Mouse (Mus musculus) adrenal gland, adult 2 months (tissue): ENCODE results near the gene Macrod2. TPM values are rescaled to one million over a fixed set of nuclear protein-coding genes. Genes with fewer than 3 reads are reported as not detected.

Source experiments
- DNase-seq: peaks from one replicate; pipeline ENCODE4 v3.0.0; 2021
- long read RNA-seq: library from polyadenylated mRNA; stranded (forward); transcript quantifications from one replicate; pipeline ENCODE4 v2.0.0, GENCODE M21; 2021
- polyA plus RNA-seq: library from polyadenylated mRNA; depleted of rRNA; stranded (reverse); fragments of >200 nt; gene quantifications from 2 replicates; pipeline ENCODE4 v1.2.3, GENCODE M21; 2012; rRNA removed
- total RNA-seq, 2 experiments: library from RNA; stranded (reverse); gene quantifications; 2 replicates each; pipeline ENCODE4 v1.2.3; 2021

Gene Macrod2
- total RNA-seq: 1 to 10 TPM; 8.1 to 8.3 TPM
- polyA plus RNA-seq: 5.8 and 8.4 TPM in 2 replicates
- long read RNA-seq, partial matches to known transcripts: 0 of 4 reads
- long read RNA-seq, other reads (novel, unspliced or antisense): 1 of 4 reads

DNA sequence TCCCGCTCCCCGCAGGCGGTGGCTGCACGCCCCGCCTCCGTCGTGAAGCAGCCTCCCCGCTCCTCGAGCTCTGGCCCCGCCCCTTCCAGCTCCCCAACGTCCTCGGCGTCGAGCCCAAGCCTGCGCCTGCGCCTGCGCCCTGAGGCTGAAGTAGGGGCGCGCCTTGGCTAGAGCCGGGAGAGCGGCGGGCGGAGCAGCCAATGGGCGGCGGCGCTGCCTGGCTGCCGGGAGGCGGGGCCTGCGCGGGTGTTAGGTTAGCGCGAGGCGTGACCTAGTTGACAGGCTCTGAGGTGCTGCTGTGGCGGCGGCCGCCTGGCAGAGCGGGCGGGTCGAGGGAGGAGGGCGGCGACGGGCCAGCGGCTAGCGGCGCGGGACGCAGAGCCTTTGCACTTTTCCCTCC, at the start of gene Macrod2:
Macrod2 (plus strand) TSS at position 131 of the 400 bp plus-strand sequence.
- DNase-seq: peak; percentile 99

DNA sequence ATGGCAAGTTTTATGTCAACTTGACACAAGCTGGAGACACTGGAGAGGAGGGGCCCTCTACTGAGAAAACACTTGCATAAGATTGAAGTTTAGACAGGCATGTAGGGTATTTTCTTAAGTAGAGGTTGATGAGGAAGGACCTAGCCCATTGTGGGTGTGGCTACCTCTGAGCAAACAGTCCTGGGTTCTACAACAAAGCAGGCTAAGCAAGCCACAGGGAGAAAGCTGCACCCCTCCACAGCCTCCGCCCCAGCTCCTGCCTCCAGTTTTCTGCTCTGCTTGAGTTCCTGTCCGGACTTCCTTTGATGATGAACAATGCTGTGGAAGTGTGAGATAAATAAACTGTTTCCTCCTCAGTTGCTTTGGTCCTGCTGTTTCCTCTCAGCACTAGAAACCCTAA, 35.2 kb upstream of the Macrod2 start:
- DNase-seq: no peak

- no peak for DNase-seq
Observed at GRCm38 (mm10) chr2:140364804-140365203, 30.3 kb upstream of the Macrod2 start.

DNA sequence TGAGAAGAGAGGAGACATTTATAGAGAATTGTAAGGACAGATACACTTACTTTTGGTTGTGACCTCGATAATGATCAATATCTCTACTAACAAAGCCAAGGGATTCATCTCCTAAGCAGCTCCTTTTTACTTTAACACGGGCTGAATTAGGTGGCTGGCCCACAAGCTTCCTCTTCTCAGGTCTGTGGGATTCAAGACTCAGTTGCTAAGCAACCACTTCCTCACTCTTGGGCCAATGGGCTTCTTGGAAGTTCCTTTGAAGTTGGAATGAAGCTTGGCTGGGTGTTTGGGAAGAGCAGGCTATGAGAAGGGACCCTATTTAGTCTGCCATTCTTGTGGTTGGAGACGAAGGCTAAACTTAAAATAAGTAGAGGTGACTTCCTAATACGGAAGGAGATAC, 5.6 kb upstream of the Macrod2 start, which contains the start of gene Sel1l2:
Sel1l2 (minus strand) TSS at position 182 of the 400 bp plus-strand sequence.
- no peak for DNase-seq

DNA sequence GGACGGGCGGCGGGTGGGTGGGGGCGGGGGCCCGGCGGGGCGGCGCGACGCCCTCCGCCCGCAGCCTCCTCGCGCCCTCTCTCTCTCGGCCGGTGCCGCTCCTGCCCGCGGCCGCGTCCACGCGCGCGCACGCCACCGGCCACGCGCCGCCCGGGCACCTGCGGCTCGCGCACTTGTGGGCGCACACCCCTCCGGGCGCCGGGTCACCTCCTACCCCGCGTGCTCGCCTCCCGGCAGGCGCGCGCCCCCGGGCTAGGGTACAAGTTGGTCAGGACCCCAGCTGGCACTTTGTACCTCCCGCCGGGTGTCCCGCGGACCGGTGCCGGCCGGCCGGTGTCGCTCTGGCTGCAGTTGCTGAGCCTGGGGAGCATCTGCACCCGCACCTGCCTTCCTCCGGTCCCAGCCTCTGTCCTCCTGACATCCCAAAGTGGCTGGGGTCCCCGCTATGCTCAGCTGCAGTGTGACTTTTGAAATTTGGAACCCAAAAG, 679 bp downstream of the Macrod2 start:
- DNase-seq: peak; percentile 59

DNA sequence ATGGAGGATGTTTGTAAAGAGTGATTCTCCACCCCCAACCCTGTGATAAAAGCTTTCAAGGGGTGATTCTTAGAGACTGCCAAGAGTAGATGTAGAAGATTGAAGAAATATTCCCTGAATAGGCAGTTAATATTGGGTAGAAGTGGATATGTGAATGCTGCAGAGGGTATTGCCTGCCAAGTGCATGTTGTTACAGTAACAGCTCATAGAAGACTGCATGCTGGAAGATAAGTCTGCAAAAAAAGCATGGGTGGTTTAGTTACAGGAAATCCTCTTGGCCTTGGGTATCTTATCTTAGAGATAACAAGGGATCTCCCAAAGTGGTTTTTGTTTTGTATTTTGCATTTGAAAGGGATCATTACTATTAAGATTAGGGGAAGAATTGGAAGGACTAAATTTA, 30.7 kb downstream of the Macrod2 start:
- DNase-seq: no peak

DNA sequence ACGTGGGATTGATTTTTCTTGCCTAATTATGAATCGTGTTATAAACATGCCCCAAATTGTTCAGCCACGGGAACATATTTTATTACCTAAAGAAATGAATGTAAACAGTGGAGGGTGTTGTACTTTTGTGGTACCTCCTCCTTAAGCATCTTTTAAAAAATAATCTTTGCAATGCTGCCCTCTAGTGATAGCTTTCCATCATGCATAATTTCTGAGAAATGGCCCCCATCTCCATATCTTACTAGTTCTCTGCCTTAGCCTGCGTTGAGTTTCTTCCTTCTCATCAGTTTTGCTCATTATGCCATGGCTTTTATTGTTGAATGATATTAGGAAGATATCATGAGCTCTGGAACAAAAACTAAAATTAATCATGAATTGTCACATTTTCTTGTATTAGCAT, 32.2 kb downstream of the Macrod2 start:
- DNase-seq: no peak

DNA sequence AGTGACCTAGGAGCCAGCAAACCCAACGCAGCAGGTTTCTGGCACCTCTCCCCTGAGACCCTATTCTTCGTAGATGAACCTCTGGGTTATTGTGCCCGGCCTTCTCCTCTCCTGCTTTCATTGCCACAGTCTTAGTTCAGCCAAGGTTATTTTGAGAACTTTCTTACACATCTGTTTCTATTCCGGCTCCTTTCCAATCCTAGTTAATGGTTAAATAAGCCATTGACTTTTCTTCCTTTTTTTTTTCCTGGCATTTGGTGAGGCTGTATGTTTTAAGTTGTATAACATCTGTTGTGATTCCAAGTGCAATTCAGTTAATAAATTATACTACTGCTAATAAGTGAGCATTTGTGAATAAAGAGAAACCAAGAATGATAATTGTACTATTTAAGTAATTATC, 44.0 kb downstream of the Macrod2 start:
- DNase-seq: no peak

DNA sequence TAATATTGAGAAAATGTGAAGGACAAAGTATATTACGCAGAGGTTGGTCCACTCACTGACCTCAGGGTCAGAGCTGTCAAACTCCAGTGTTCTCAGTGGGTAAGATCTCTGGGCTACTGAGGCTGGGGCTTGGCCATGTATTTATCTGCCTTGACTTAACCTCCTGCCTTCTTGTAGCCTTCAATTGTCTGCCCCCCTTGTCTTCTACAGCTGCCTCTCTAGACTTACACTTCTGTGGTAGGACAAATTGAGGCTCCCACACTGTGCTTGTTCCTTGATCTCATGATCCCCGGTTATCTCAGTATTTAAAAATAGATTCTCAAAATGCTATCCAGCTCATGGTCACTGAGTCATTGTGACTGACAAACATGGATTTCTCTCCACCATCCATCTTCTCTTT, 53.5 kb downstream of the Macrod2 start:
- peak; percentile 67 for DNase-seq

DNA sequence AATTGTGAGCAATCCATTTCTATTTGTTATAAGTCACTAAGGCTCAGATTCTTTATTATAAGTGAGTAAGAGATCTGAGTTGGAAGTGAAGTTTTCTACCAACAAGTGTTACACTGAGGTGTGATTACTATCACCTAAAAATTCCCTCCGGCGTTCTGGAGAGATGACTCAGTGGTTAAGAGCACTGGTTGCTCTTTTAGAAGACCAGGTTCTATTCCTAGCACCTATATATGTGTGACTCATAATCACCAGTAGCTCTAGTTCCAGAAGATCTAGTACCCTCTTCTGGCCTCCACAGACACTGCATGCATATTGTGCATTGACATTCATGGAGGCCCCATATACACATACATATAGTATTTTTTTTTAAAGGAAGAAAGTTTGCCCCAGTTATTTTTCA, 80.7 kb downstream of the Macrod2 start:
- no peak for DNase-seq

DNA sequence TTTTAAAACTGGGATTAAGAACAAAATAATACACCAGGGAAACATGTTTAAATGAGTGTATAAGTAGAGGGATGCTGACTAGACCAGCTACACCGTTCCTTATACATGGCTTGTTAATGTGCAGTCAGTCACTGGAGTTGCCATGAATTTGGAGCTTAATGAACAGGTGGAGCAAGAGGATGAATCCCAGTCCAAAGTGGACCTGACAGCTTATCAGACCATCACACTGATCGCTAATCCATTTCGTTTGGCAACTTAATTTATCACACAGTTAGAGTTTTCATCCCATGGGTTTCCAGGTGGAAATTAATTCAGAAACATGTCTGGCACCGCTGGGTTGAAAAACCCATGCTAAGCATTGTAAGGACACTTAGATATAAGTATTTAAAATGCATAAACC, 81.8 kb downstream of the Macrod2 start:
- DNase-seq: no peak

DNA sequence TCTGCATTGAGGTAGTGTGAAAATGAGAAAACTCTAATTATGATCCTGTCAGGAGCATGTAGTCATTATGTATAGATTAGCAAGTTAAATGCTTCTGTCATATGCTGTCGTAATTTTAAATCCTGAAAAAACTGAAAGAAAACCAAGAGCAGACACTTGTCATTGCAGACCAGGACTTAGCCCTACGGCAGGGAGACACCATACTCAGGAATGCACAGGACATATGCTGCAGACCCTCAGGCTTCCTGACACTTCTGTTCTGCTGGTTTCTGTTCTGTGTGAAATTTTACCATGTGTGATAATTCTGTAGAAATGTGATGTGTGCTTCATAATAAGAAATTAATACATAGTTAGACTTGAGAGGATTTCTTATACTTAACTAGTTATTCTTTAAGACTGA, 87.5 kb downstream of the Macrod2 start:
- no peak for DNase-seq

DNA sequence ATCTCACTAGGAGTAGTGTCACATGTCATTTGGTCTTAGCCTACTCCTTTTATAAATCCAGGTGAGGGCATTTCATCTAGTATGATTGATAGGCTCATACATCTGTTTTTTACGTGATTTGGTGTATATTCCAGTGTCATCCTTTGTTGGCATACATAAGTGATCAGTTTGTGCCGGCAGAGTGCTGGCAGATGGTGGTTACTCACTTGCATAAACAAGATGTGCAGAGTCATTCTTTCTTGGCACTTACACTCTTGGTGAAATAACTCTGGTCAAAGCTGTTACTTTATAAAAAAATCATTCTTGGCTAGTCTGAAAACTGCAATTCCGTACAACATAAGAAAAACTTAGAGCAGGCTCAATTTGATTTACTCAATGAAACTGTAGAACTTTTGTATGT, 102.6 kb downstream of the Macrod2 start:
- no peak for DNase-seq

GRCm38 (mm10) chr2:140500951-140501350, 105.8 kb downstream of the Macrod2 start:
- peak; percentile 14 for DNase-seq

DNA sequence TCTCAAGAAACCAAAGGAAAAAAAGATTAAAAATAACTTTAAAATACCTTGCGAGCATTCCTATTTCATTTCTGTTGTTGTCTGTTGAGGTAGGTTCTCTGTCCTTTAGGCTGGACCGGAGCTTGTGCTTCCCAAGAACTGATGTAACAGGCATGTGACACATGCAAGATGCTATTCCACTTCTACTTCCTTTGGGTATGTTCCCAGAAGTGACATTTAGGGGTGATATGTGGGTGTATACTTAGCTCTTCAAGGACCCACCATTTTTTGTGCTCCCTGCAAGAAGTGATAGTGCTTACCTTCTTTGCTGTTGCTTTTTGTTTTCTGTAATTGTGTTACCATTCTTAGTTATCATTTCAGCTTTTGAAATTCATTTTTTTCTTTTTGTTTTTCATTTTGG, 126.4 kb downstream of the Macrod2 start:
- DNase-seq: no peak

DNA sequence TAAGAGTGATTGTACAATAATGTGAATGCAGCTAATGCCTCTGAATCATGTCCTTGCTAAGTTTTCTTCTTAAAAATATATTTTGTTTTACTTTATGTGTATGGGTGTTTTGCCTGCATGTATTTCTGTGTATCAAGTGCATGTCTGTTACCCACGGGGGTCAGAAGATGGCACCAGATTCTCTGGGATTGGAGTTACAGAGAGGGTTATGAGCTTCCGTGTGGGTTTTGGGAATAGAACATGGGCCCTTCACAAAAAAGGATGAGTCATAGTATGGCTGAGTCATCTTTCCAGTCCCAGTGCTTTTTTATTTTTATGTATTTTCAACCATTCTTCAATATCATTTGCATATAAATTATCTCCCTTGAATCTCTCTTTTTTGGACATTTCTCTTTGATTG, 135.1 kb downstream of the Macrod2 start:
- no peak for DNase-seq

DNA sequence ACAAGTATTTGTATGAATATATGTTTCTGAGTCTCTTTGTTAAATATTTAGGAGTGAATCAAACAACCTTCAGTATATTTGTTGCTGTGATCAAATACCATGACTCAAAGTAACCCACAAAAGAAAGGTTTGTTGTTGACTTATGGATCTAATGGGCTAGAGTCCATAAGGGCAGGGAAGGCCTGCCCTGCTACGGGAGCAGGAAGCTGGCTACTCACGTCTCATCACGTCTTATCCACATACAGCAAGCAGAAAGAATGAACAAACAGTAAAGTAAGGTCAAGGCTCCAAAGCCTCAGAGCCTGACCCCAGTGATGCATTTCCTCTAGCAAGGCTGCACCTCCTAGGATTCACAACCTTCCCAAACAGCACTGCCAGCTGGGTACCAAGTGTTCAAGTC, 136.9 kb downstream of the Macrod2 start:
- DNase-seq: no peak

DNA sequence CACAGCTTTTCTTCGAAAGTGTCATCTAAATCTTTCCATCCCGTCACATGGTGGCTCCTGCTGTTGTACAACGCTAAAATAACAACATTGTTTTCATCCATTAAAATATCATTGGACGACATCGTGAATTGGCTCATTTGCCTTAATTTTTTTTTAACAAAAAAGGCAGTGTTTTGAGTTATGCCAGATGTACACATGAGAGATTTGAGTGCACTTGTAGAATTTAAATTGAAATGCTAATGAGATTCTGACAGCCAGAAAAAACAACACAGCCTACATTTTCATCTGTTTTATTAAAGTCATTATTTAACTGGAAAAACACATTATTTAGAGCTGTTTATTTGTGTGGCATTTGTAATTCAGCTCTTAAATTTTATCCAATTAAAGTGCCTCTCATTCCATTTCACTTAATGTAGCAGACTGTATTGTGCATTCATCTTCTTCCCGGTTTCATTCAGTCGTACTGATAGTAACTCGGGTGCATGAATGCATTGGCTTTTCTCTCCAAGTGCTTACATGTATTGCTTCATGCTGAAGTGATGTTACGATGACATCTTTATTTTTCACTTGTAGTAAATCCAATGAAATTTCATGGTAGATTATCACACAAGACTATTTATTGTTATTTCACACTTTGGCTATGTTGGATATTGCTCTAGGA, 137.9 kb downstream of the Macrod2 start:
- no peak for DNase-seq

- no peak for DNase-seq
Observed at GRCm38 (mm10) chr2:140533621-140534020, 138.5 kb downstream of the Macrod2 start.

- no peak for DNase-seq
Observed at GRCm38 (mm10) chr2:140534583-140534982, 139.5 kb downstream of the Macrod2 start.

DNA sequence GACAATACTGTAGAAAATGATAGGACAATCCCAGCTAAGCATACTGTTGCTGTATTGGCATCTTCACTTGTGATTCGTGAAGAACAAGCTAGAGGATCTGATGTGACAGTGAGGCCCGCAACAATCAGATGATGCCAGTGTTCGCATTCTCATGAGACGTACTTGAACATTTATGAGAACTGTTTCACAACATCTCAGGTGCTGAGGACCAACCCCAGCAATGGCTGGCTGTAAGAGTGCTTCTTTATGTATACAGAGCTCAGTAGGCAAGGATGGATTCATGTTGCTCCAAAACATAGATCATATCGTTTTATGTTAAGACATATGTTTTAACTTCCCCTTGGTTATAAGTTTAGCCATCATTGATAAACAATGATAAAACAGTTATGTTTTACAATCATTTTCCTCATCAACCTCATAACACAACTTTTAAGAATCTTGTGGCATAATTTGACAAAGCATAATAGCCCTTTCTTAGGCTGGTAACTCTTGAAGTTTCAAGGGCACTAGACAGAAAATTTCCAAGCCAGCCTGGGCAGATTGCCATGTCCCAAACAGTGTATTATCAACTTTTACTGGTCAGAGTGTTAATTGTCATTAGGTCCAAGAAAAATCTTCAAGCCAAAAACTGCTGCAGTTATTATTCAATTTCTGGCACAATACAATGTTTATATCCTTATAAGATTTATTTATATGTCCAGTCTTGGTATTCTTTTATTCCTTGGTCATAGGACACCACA, 140.9 kb downstream of the Macrod2 start:
- DNase-seq: peak; percentile 7

- DNase-seq: no peak
Observed at GRCm38 (mm10) chr2:140549286-140549685, 154.2 kb downstream of the Macrod2 start.

DNA sequence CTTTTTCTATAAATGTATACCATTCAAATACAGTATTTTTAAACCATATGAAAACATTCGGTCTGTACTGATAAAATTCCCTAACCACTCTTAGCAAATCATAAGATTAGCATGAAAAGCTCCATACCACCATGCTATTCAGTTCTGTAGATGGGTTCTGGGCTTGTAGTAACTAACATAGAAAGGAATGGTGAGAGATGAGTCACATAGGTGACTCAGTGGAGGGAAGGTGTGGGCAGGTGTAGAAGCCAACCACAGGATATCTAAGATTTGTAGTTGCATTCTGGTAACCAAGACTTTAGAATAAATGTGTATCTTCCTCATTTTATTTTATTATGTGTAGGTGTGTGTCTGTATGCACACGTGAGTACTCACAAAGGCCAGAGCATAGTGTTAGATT, 166.3 kb downstream of the Macrod2 start:
- no peak for DNase-seq
